Mouse (Mus musculus): ENCODE data around the gene Atg7. TPM values are rescaled to one million over a fixed set of nuclear protein-coding genes. Genes with fewer than 3 reads are reported as not detected.
A peak's percentile ranks its signal among the peaks of the same experiment; 100 is the strongest.

Gene Atg7
- polyA plus RNA-seq, 1 experiment: 18.7 TPM

- peaks cover 16% of the 10 kb centered on the region for H3K79me2 ChIP-seq (ENCODE audit: control insufficient read depth, insufficient read depth)
- TF ChIP-seq POLR2AphosphoS2 (IDR thresholded peaks at IDR 0.05; ENCODE audit: insufficient read length, low read depth): no peak
- TF ChIP-seq MYOD1 (IDR thresholded peaks at IDR 0.05; ENCODE audit: control insufficient read depth in 1 of 3, insufficient read length in 2 of 3, low read depth in 2 of 3): peak in 2 of 3 experiments; percentile 44 to 59
- TF ChIP-seq MYOG (IDR thresholded peaks at IDR 0.05; ENCODE audit: control insufficient read depth in 1 of 3, insufficient read depth in 1 of 3, insufficient read length in 2 of 3, low read depth in 2 of 3): peak in 1 of 3 experiments; percentile 64
- H3ac ChIP-seq (ENCODE audit: control insufficient read depth, insufficient read length): no peak overlapping the region
- no peak overlapping the region for H3K4me3 ChIP-seq
- no peaks in the 10 kb centered on the region for H3K27me3 ChIP-seq (ENCODE audit: control insufficient read depth, insufficient read depth, insufficient read length)
- H3K36me3 ChIP-seq (ENCODE audit: control insufficient read depth, insufficient read depth): peaks cover 13% of the 10 kb centered on the region
- H3K4me2 ChIP-seq (ENCODE audit: low read depth): peak overlapping the region; percentile 36
These were observed 218.7 kb downstream of the Atg7 start for GRCm38 (mm10) chr6:114861591-114861990.

- H3K36me3 ChIP-seq (ENCODE audit: control insufficient read depth, insufficient read depth): peaks cover 13% of the 10 kb centered on the region
- no peak for TF ChIP-seq CEBPB (IDR thresholded peaks at IDR 0.05; ENCODE audit: insufficient read depth, poor library complexity, severe bottlenecking)
- no peak for TF ChIP-seq POLR2A (IDR thresholded peaks at IDR 0.05; ENCODE audit: insufficient read length, low read depth)
These were observed 219.1 kb downstream of the Atg7 start for GRCm38 (mm10) chr6:114862046-114862445.

GRCm38 (mm10) chr6:114863501-114863900, 220.6 kb downstream of the Atg7 start:
- Histone ChIP-seq H3K27me3 (ENCODE audit: control insufficient read depth, insufficient read depth, insufficient read length) (no peaks in the 10 kb centered on the region), H3K4me2 (ENCODE audit: low read depth) (no peak overlapping the region), H3K4me3 (no peak overlapping the region), H3K36me3 (ENCODE audit: control insufficient read depth, insufficient read depth) (peaks cover 12% of the 10 kb centered on the region), H3ac (ENCODE audit: control insufficient read depth, insufficient read length) (no peak overlapping the region), H3K79me2 (ENCODE audit: control insufficient read depth, insufficient read depth) (peaks cover 31% of the 10 kb centered on the region)
- TF ChIP-seq MAX (IDR thresholded peaks at IDR 0.05; ENCODE audit: low read depth): no peak

More at GRCm38 (mm10) chr6:114862046-114862445, 219.1 kb downstream of the Atg7 start:
- Histone ChIP-seq H3K79me2 (ENCODE audit: control insufficient read depth, insufficient read depth) (peaks cover 17% of the 10 kb centered on the region), H3K27me3 (ENCODE audit: control insufficient read depth, insufficient read depth, insufficient read length) (no peaks in the 10 kb centered on the region), H3K4me2 (ENCODE audit: low read depth) (peak overlapping the region; percentile 36), H3K4me3 (no peak overlapping the region), H3ac (ENCODE audit: control insufficient read depth, insufficient read length) (no peak overlapping the region)

- Histone ChIP-seq H3ac (ENCODE audit: control insufficient read depth, insufficient read length) (no peak overlapping the region), H3K27me3 (ENCODE audit: control insufficient read depth, insufficient read depth, insufficient read length) (no peaks in the 10 kb centered on the region), H3K4me2 (ENCODE audit: low read depth) (peak overlapping the region; percentile 49), H3K4me3 (no peak overlapping the region), H3K79me2 (ENCODE audit: control insufficient read depth, insufficient read depth) (peaks cover 40% of the 10 kb centered on the region), H3K36me3 (ENCODE audit: control insufficient read depth, insufficient read depth) (peaks cover 9% of the 10 kb centered on the region)
- no peak for TF ChIP-seq MAX (IDR thresholded peaks at IDR 0.05; ENCODE audit: low read depth)
- TF ChIP-seq POLR2AphosphoS2 (IDR thresholded peaks at IDR 0.05; ENCODE audit: insufficient read length, low read depth): no peak
- no peak for TF ChIP-seq REST (IDR thresholded peaks at IDR 0.05; ENCODE audit: insufficient read depth, insufficient read length)
- peak; percentile 12 to 88 (median 56) for TF ChIP-seq MYOG (IDR thresholded peaks at IDR 0.05; ENCODE audit: control insufficient read depth in 1 of 3, insufficient read depth in 1 of 3, insufficient read length in 2 of 3, low read depth in 2 of 3)
- no peak for TF ChIP-seq TCF3 (IDR thresholded peaks at IDR 0.05; ENCODE audit: insufficient read length, low read depth)
- no peak for TF ChIP-seq TCF12 (IDR thresholded peaks at IDR 0.05; ENCODE audit: insufficient read depth, poor library complexity, severe bottlenecking)
- no peak for TF ChIP-seq POLR2A (IDR thresholded peaks at IDR 0.05; ENCODE audit: insufficient read length, low read depth)
- no peak for TF ChIP-seq USF1 (IDR thresholded peaks at IDR 0.05; ENCODE audit: low read depth)
- no peak for TF ChIP-seq E2F4 (IDR thresholded peaks at IDR 0.05; ENCODE audit: insufficient read depth)
- no peak for TF ChIP-seq CEBPB (IDR thresholded peaks at IDR 0.05; ENCODE audit: insufficient read depth, poor library complexity, severe bottlenecking)
- peak in 2 of 3 experiments; percentile 41 to 72 for TF ChIP-seq MYOD1 (IDR thresholded peaks at IDR 0.05; ENCODE audit: control insufficient read depth in 1 of 3, insufficient read length in 2 of 3, low read depth in 2 of 3)
- no peak for TF ChIP-seq SRF (IDR thresholded peaks at IDR 0.05; ENCODE audit: control insufficient read depth, insufficient read length, low read depth)
These were observed 221.5 kb downstream of the Atg7 start for GRCm38 (mm10) chr6:114864421-114864820.

GRCm38 (mm10) chr6:114866078-114866477, 223.2 kb downstream of the Atg7 start:
- no peak for TF ChIP-seq SRF (IDR thresholded peaks at IDR 0.05; ENCODE audit: control insufficient read depth, insufficient read length, low read depth)
- no peak for TF ChIP-seq CEBPB (IDR thresholded peaks at IDR 0.05; ENCODE audit: insufficient read depth, poor library complexity, severe bottlenecking)
- no peak for TF ChIP-seq TCF3 (IDR thresholded peaks at IDR 0.05; ENCODE audit: insufficient read length, low read depth)
- no peak for TF ChIP-seq MYOD1 (IDR thresholded peaks at IDR 0.05; ENCODE audit: control insufficient read depth in 1 of 3, insufficient read length in 2 of 3, low read depth in 2 of 3)
- TF ChIP-seq TCF12 (IDR thresholded peaks at IDR 0.05; ENCODE audit: insufficient read depth, poor library complexity, severe bottlenecking): no peak
- TF ChIP-seq MYOG (IDR thresholded peaks at IDR 0.05; ENCODE audit: control insufficient read depth in 1 of 3, insufficient read depth in 1 of 3, insufficient read length in 2 of 3, low read depth in 2 of 3): no peak
- TF ChIP-seq REST (IDR thresholded peaks at IDR 0.05; ENCODE audit: insufficient read depth, insufficient read length): no peak
- no peak for TF ChIP-seq POLR2A (IDR thresholded peaks at IDR 0.05; ENCODE audit: insufficient read length, low read depth)
- no peak for TF ChIP-seq USF1 (IDR thresholded peaks at IDR 0.05; ENCODE audit: low read depth)
- TF ChIP-seq MAX (IDR thresholded peaks at IDR 0.05; ENCODE audit: low read depth): no peak
- TF ChIP-seq E2F4 (IDR thresholded peaks at IDR 0.05; ENCODE audit: insufficient read depth): no peak
- TF ChIP-seq POLR2AphosphoS2 (IDR thresholded peaks at IDR 0.05; ENCODE audit: insufficient read length, low read depth): no peak
- no peak overlapping the region for H3ac ChIP-seq (ENCODE audit: control insufficient read depth, insufficient read length)

More at GRCm38 (mm10) chr6:114866078-114866477, 223.2 kb downstream of the Atg7 start:
- Histone ChIP-seq H3K27me3 (ENCODE audit: control insufficient read depth, insufficient read depth, insufficient read length) (no peaks in the 10 kb centered on the region), H3K4me2 (ENCODE audit: low read depth) (peak overlapping the region; percentile 59), H3K4me3 (no peak overlapping the region), H3K36me3 (ENCODE audit: control insufficient read depth, insufficient read depth) (peaks cover 9% of the 10 kb centered on the region), H3K79me2 (ENCODE audit: control insufficient read depth, insufficient read depth) (peaks cover 54% of the 10 kb centered on the region)

Measured in myocyte (in vitro differentiated cells).